20 mouse cellular contexts compared by ENCODE assay signal in the genomic region with DNA sequence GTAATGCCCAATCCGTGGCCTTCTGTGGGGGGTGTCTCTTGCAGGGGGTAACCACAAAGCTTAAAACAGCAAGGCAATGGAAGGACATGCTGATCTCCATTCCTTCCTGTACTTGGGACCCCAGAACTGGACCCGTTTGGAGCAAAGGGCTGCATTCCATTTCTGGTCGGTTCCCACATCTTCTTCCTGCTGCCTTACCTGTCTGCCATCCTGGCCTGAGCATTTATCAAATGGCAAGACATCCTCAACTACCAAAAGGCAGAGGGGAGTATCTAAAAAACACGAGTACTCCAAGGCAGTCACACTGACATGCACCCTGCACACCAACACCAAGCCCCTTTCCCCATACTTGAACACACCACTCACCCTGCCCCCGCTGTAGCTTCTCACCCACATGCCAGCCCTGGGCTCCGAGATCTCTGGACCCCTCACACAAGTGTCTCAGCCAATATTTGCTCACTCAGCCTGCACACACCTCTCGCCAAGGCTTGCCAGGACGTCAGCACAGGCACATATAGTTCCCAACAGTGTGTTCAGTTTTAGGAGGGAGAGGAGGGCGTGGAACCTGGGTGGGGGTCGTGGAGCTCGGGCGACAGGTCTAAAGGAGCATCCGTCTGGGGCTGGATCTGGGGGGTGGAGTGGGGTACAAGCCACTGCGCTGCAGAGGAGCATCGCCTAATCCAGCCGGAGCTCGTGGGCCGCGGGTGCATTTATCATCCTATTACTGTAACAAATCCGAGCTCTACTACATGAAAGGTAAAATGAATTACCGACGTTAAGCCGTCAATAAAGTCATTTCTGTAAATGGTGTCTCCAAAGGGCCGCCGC. TPM values are rescaled to one million over a fixed set of nuclear protein-coding genes. Genes with fewer than 3 reads are reported as not detected.
DNase-seq lines count a peak whose midpoint lies in the region; ATAC-seq and TF ChIP-seq lines count a peak whose summit lies in the region.
"Had no signal": no experiment of that assay in that cellular context is flagged by ENCODE, and none has a peak within 500 bp of the region (broad histone marks: within the 10 kb centered on the region; RNA-seq: fewer than 3 reads in every experiment).

No protein-coding gene starts in this region.

- no peak for ATAC-seq in hindbrain, embryonic 15.5 days (ENCODE audit: low FRiP score, low read depth)
- no peak for ATAC-seq in midbrain, embryonic 13.5 days
- ATAC-seq: forebrain, embryonic 15.5 days; liver, embryonic 12.5 days had no signal

- H3K4me3 ChIP-seq in E14TG2a.4 (replicated peaks; ENCODE audit: low read length) = 0 out of 2 replicates have a peak overlapping the region, but pooled peaks have one; percentile 3
- peak overlapping the region; percentile 4; the same call in 1 of the 2 replicates for H3K4me3 ChIP-seq in hindbrain, embryonic 15.5 days
- H3K4me3 ChIP-seq in midbrain, embryonic 13.5 days (replicated peaks) = peak overlapping the region; percentile 63
- H3K4me3 ChIP-seq: forebrain, embryonic 15.5 days; liver, embryonic 12.5 days had no signal

- H3K9me3 ChIP-seq in E14TG2a.4 (ENCODE audit: low read length) = peaks cover 11% of the 10 kb centered on the region
- no peaks in the 10 kb centered on the region for H3K9me3 ChIP-seq in hindbrain, embryonic 15.5 days
- H3K9me3 ChIP-seq in midbrain, embryonic 13.5 days = no peaks in the 10 kb centered on the region
- H3K9me3 ChIP-seq: forebrain, embryonic 15.5 days; liver, embryonic 12.5 days had no signal

- no peak overlapping the region for H3K9ac ChIP-seq in hindbrain, embryonic 15.5 days
- peak overlapping the region; percentile 54 for H3K9ac ChIP-seq in midbrain, embryonic 13.5 days (replicated peaks)
- H3K9ac ChIP-seq: forebrain, embryonic 15.5 days; liver, embryonic 12.5 days; lung, embryonic 14.5 days had no signal

- peaks cover 58% of the 10 kb centered on the region for H3K4me1 ChIP-seq in E14TG2a.4 (replicated peaks; ENCODE audit: low read depth, low read length)
- H3K4me1 ChIP-seq in hindbrain, embryonic 15.5 days (replicated peaks) = peaks cover 31% of the 10 kb centered on the region
- H3K4me1 ChIP-seq in midbrain, embryonic 13.5 days (replicated peaks) = peaks cover 29% of the 10 kb centered on the region

- no peak for TF ChIP-seq CTCF in E14TG2a.4 (conservative IDR thresholded peaks at IDR 0.05; ENCODE audit: low read length)

- no peaks in the 10 kb centered on the region for H3K36me3 ChIP-seq in E14TG2a.4 (ENCODE audit: insufficient read depth, low read length)
- no peaks in the 10 kb centered on the region for H3K36me3 ChIP-seq in hindbrain, embryonic 15.5 days
- no peaks in the 10 kb centered on the region for H3K36me3 ChIP-seq in midbrain, embryonic 13.5 days
- H3K36me3 ChIP-seq: forebrain, embryonic 15.5 days; G1E; liver, embryonic 12.5 days had no signal

- peak; percentile 39 for DNase-seq in embryo, embryonic 9.5 days (ENCODE audit: extremely low spot score)
- no peak for DNase-seq in lung, postnatal 4 days
- no peak for DNase-seq in cerebellum, adult 11-12 months
- no peak for DNase-seq in thymus, postnatal 14 days
- no peak for DNase-seq in lung, postnatal 14 days
- DNase-seq: adrenal gland, postnatal 36 days; cerebellum, adult 8-10 months; kidney, adult 18-20 months; kidney, postnatal 10 days; lung, embryonic 14.5 days; right cerebral cortex, postnatal 25 days; thymus, postnatal 36 days had no signal

- H3K4me2 ChIP-seq in hindbrain, embryonic 15.5 days = peak overlapping the region; percentile 66
- H3K4me2 ChIP-seq in midbrain, embryonic 13.5 days (replicated peaks) = peak overlapping the region; percentile 73
- H3K4me2 ChIP-seq: forebrain, embryonic 15.5 days; liver, embryonic 12.5 days; lung, embryonic 14.5 days had no signal

- peaks cover 95% of the 10 kb centered on the region for H3K27me3 ChIP-seq in E14TG2a.4 (ENCODE audit: insufficient read depth, low read length)
- H3K27me3 ChIP-seq in hindbrain, embryonic 15.5 days = peaks cover 66% of the 10 kb centered on the region
- peaks cover 84% of the 10 kb centered on the region for H3K27me3 ChIP-seq in midbrain, embryonic 13.5 days

- H3K27ac ChIP-seq in hindbrain, embryonic 15.5 days (replicated peaks) = peak overlapping the region; percentile 19; the same call in 1 of the 2 replicates
- H3K27ac ChIP-seq in midbrain, embryonic 13.5 days = peak overlapping the region; percentile 32
- H3K27ac ChIP-seq: forebrain, embryonic 15.5 days; liver, embryonic 12.5 days; stomach, postnatal 0 days had no signal

- under 1% methylated on average over 25 of the region's 25 CpGs for WGBS in hindbrain, embryonic 15.5 days
- WGBS in midbrain, embryonic 13.5 days = under 1% methylated on average over 25 of the region's 25 CpGs

RNA-seq across cellular contexts. Expression of a gene that starts 2.7 kb away (rescaled TPM):
- polyA plus RNA-seq in hindbrain, embryonic 15.5 days (2015; fragmentation: Nextera tagmentation; extraction: Ambion mirVana) = 3.7 and 8.0 TPM in 2 replicates
- 9.0 and 13.6 TPM in 2 replicates for polyA plus RNA-seq in midbrain, embryonic 13.5 days (2015; fragmentation: Nextera tagmentation; extraction: Ambion mirVana)
- polyA plus RNA-seq: forebrain, embryonic 15.5 days; G1E; heart, embryonic 14.5 days; lung, embryonic 14.5 days; stomach, postnatal 0 days had no signal

Comparison
In these comparisons a context has a peak if more than half of its experiments do, and no peak if none do; other contexts are left out.
1. H3K4me3 ChIP-seq: peak in every context shown above with its lines; median percentile 63 in midbrain, embryonic 13.5 days; 4 in hindbrain, embryonic 15.5 days; 3 in E14TG2a.4.